In the genomic region with DNA sequence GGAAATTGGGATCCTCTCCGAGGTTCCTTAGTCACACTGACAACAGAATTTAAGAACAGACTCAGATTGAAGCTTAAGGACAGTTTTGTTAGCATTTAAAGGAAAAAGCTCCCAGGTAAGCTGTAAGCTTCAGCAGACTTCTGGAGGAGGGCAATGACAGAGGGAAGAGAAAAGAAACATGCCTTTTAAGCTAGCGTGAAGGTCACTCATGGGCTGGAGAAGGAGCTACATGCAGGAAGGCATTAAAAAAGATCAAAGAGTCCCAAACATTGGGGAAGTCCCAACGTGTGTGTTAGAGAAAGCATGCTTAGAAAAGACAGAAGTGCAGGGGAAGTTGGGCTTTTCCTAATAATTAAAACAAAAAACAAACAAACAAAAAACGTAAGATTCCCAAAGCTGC, we compare ENCODE assay signal across 20 mouse cellular contexts. TPM values are rescaled to one million over a fixed set of nuclear protein-coding genes. Genes with fewer than 3 reads are reported as not detected.
DNase-seq lines count a peak whose midpoint lies in the region; ATAC-seq and TF ChIP-seq lines count a peak whose summit lies in the region.
"Had no signal": no experiment of that assay in that cellular context is flagged by ENCODE, and none has a peak within 500 bp of the region (broad histone marks: within the 10 kb centered on the region; RNA-seq: fewer than 3 reads in every experiment).

No protein-coding gene starts in this region.

- TF ChIP-seq EP300 in liver, postnatal 0 days (IDR thresholded peaks at IDR 0.05; ENCODE audit: low read depth), result no peak
- TF ChIP-seq EP300 in CH12.LX (IDR thresholded peaks at IDR 0.05; ENCODE audit: low read length), result peak; percentile 57; the same call in 1 of the 2 replicates

- dilution Hi-C loops in CH12.LX (cut with MboI; ENCODE audit: extremely low pct_ligation_motif_present, extremely low pct_unique_long_range_greater_than_20kb, low sequenced_read_pairs), result no loop called here

- no peak for TF ChIP-seq POLR2A in CH12.LX (IDR thresholded peaks at IDR 0.05; ENCODE audit: low read depth, low read length)

- TF ChIP-seq RAD21 in CH12.LX (IDR thresholded peaks at IDR 0.05; ENCODE audit: low read depth, low read length), result no peak

- no peak overlapping the region for H3K9ac ChIP-seq in liver, postnatal 0 days (replicated peaks)
- peak overlapping the region; percentile 85 for H3K9ac ChIP-seq in CH12.LX (ENCODE audit: insufficient read depth, low read depth)
- H3K9ac ChIP-seq: embryonic facial prominence, embryonic 12.5 days; forebrain, embryonic 13.5 days; forebrain, embryonic 15.5 days; forebrain, postnatal 0 days had no signal

- no peak overlapping the region for H3K4me2 ChIP-seq in liver, postnatal 0 days (ENCODE audit: low read depth, low read length)
- peak overlapping the region; percentile 90 for H3K4me2 ChIP-seq in CH12.LX (ENCODE audit: insufficient read depth, low read depth, poor library complexity, severe bottlenecking)
- H3K4me2 ChIP-seq: embryonic facial prominence, embryonic 12.5 days; forebrain, embryonic 13.5 days; forebrain, embryonic 15.5 days had no signal

- no peak for DNase-seq in liver, postnatal 0 days
- DNase-seq in liver, result no peak
- peak; percentile 66 for DNase-seq in CH12.LX (ENCODE audit: extremely low read depth)
- DNase-seq in embryo, embryonic 11 days, result no peak
- no peak for DNase-seq in thymus, postnatal 14 days
- DNase-seq: cerebellum, adult 11 months; cerebellum, adult 18-20 months; cerebellum, adult 8-10 months; cerebellum, adult 9-11 months; cerebellum, postnatal 14 days; cerebellum, postnatal 36 days had no signal

- no peak overlapping the region for H3K4me3 ChIP-seq in liver, postnatal 0 days (ENCODE audit: low read depth, low read length)
- peak overlapping the region in 1 of 3 experiments; percentile 7 for H3K4me3 ChIP-seq in CH12.LX (replicated peaks in 1 of 3; ENCODE audit: low read depth in 2 of 3, low read length in 2 of 3, poor library complexity in 1 of 3)
- H3K4me3 ChIP-seq in brown adipose tissue, adult 24 weeks (ENCODE audit: insufficient read depth, low read depth, low read length), result no peak overlapping the region
- H3K4me3 ChIP-seq: embryonic facial prominence, embryonic 10.5 days; embryonic facial prominence, embryonic 12.5 days; forebrain, embryonic 13.5 days; forebrain, embryonic 15.5 days had no signal

- no peaks in the 10 kb centered on the region for H3K27me3 ChIP-seq in liver, postnatal 0 days (ENCODE audit: insufficient read depth, low read length)
- H3K27me3 ChIP-seq in CH12.LX (replicated peaks), result no peaks in the 10 kb centered on the region
- H3K27me3 ChIP-seq: embryonic facial prominence, embryonic 12.5 days; forebrain, embryonic 13.5 days; forebrain, embryonic 15.5 days had no signal

- 51% methylated on average over 4 of the region's 4 CpGs for WGBS in liver, postnatal 0 days (ENCODE audit: insufficient replicate concordance)

- no peaks in the 10 kb centered on the region for H3K36me3 ChIP-seq in liver, postnatal 0 days (replicated peaks; ENCODE audit: insufficient read depth, low read length)
- H3K36me3 ChIP-seq in CH12.LX (replicated peaks in 1 of 2; ENCODE audit: control insufficient read depth in 1 of 2, insufficient read depth in 1 of 2, low read length in 1 of 2), result no peaks in the 10 kb centered on the region
- H3K36me3 ChIP-seq: embryonic facial prominence, embryonic 10.5 days; embryonic facial prominence, embryonic 12.5 days; forebrain, embryonic 15.5 days had no signal

- no peak for ATAC-seq in liver, postnatal 0 days
- peak; percentile 43; the same call in 1 of the 2 replicates for ATAC-seq in megakaryocyte, adult 5-6 weeks (ENCODE audit: poor library complexity, severe bottlenecking)
- ATAC-seq: CD4-positive, CD25-positive, alpha-beta regulatory T cell, adult 4 months; forebrain, embryonic 13.5 days; forebrain, embryonic 15.5 days; forebrain, postnatal 0 days had no signal

- H3K4me1 ChIP-seq in liver, postnatal 0 days (ENCODE audit: insufficient read depth), result peaks cover 8% of the 10 kb centered on the region; the same call in 1 of the 2 replicates
- peaks cover 26 to 55% of the 10 kb centered on the region in 2 experiments for H3K4me1 ChIP-seq in CH12.LX (ENCODE audit: control insufficient read depth in 1 of 2, insufficient read depth in 2 of 2)
- H3K4me1 ChIP-seq in brown adipose tissue, adult 24 weeks (ENCODE audit: control insufficient read depth, insufficient read depth, insufficient read length, low read length), result peaks cover 11% of the 10 kb centered on the region
- H3K4me1 ChIP-seq: embryonic facial prominence, embryonic 12.5 days; forebrain, embryonic 13.5 days; forebrain, embryonic 15.5 days had no signal

- peak overlapping the region; percentile 44; the same call in 1 of the 2 replicates for H3K27ac ChIP-seq in liver, postnatal 0 days (ENCODE audit: low read depth)
- H3K27ac ChIP-seq in CH12.LX (ENCODE audit: insufficient read depth, low read depth), result peak overlapping the region; percentile 97
- H3K27ac ChIP-seq in brown adipose tissue, adult 24 weeks (replicated peaks; ENCODE audit: low read depth, low read length), result peak overlapping the region; percentile 12; the same call in 1 of the 2 replicates
- H3K27ac ChIP-seq: embryonic facial prominence, embryonic 10.5 days; embryonic facial prominence, embryonic 12.5 days; forebrain, embryonic 13.5 days; forebrain, embryonic 15.5 days had no signal

- no peak for TF ChIP-seq CTCF in liver, postnatal 0 days (IDR thresholded peaks at IDR 0.05; ENCODE audit: low read depth)
- no peak for TF ChIP-seq CTCF in CH12.LX (conservative IDR thresholded peaks at IDR 0.05 in 1 of 2, IDR thresholded peaks at IDR 0.05 in 1 of 2; ENCODE audit: low read depth in 2 of 2, low read length in 2 of 2)

- no peaks in the 10 kb centered on the region for H3K79me2 ChIP-seq in CH12.LX (replicated peaks; ENCODE audit: control insufficient read depth, extremely low read depth, insufficient read depth, poor library complexity, severe bottlenecking)

- in situ Hi-C loops in CH12.LX (cut with MboI; ENCODE audit: low pct_ligation_motif_present, low pct_unique_long_range_greater_than_20kb, low sequenced_read_pairs), result no loop called here

- H3K9me3 ChIP-seq in liver, postnatal 0 days (ENCODE audit: low read length), result no peaks in the 10 kb centered on the region
- peaks cover 9% of the 10 kb centered on the region for H3K9me3 ChIP-seq in CH12.LX (replicated peaks; ENCODE audit: low read length)
- H3K9me3 ChIP-seq: embryonic facial prominence, embryonic 10.5 days; embryonic facial prominence, embryonic 12.5 days; forebrain, embryonic 13.5 days; forebrain, embryonic 15.5 days had no signal

TF ChIP-seq in CH12.LX, 34 proteins besides CTCF, POLR2A, EP300 and RAD21 (continues in another document):
- peak; percentile 65 for TF ChIP-seq JUND (conservative IDR thresholded peaks at IDR 0.05; ENCODE audit: low read depth, low read length)
- TF ChIP-seq ZKSCAN1 (IDR thresholded peaks at IDR 0.05; ENCODE audit: borderline replicate concordance, low read depth, low read length), result no peak
- TF ChIP-seq SMC3 (IDR thresholded peaks at IDR 0.05; ENCODE audit: low read depth, low read length), result no peak
- TF ChIP-seq RCOR1 (conservative IDR thresholded peaks at IDR 0.05; ENCODE audit: low read depth, low read length), result no peak
- TF ChIP-seq ZC3H11A (IDR thresholded peaks at IDR 0.05; ENCODE audit: low read depth, low read length), result no peak
- TF ChIP-seq IRF4 (IDR thresholded peaks at IDR 0.05; ENCODE audit: low read depth, low read length), result peak; percentile 53; the same call in 1 of the 2 replicates
- TF ChIP-seq ELF1 (IDR thresholded peaks at IDR 0.05; ENCODE audit: low read depth, low read length), result no peak
- peak; percentile 33; the same call in 1 of the 2 replicates for TF ChIP-seq MXI1 (IDR thresholded peaks at IDR 0.05; ENCODE audit: low read depth, low read length)
- TF ChIP-seq USF2 (conservative IDR thresholded peaks at IDR 0.05; ENCODE audit: low read depth, low read length), result no peak
- no peak for TF ChIP-seq PAX5 (IDR thresholded peaks at IDR 0.05; ENCODE audit: low read length)
- no peak for TF ChIP-seq KAT2A (IDR thresholded peaks at IDR 0.05; ENCODE audit: insufficient replicate concordance, low read length)
- no peak; the same call in 1 of the 2 replicates for TF ChIP-seq ETS1 (conservative IDR thresholded peaks at IDR 0.05; ENCODE audit: low read depth, low read length)
- TF ChIP-seq NELFE (IDR thresholded peaks at IDR 0.05; ENCODE audit: low read depth, low read length), result 0 out of 2 replicates have a peak, but pooled peaks have one; percentile 7
- TF ChIP-seq MEF2A (IDR thresholded peaks at IDR 0.05; ENCODE audit: borderline replicate concordance, low read depth, low read length), result peak; percentile 44; the same call in 1 of the 2 replicates
- TF ChIP-seq ZNF384 (IDR thresholded peaks at IDR 0.05; ENCODE audit: low read depth, low read length), result no peak; the same call in 1 of the 2 replicates
- TF ChIP-seq JUN (IDR thresholded peaks at IDR 0.05; ENCODE audit: insufficient read depth, low read depth, low read length), result no peak
- peak; percentile 83 for TF ChIP-seq BHLHE40 (IDR thresholded peaks at IDR 0.05; ENCODE audit: low read depth, low read length)
- no peak for TF ChIP-seq HCFC1 (IDR thresholded peaks at IDR 0.05; ENCODE audit: low read depth, low read length)
- no peak for TF ChIP-seq POLR2AphosphoS2 (IDR thresholded peaks at IDR 0.05; ENCODE audit: low read depth, low read length)
- TF ChIP-seq E2F4 (IDR thresholded peaks at IDR 0.05; ENCODE audit: insufficient replicate concordance, low read depth, low read length), result no peak
- no peak for TF ChIP-seq ZMIZ1 (IDR thresholded peaks at IDR 0.05; ENCODE audit: low read depth, low read length)
- TF ChIP-seq MYC (IDR thresholded peaks at IDR 0.05; ENCODE audit: low read depth, low read length), result peak; percentile 92

RNA-seq across cellular contexts. Expression of a gene that starts 14.1 kb away (rescaled TPM):
- 1.3 and 1.6 TPM in 2 replicates for polyA plus RNA-seq in liver, postnatal 0 days (2015; fragmentation: Nextera tagmentation; extraction: Ambion mirVana)
- 25.1 and 25.9 TPM in 2 replicates for total RNA-seq in CH12.LX (2012; rRNA removed)
- 50.0 and 52.2 TPM in 2 replicates for total RNA-seq in CH12.LX (2014; rRNA removed)
- polyA plus RNA-seq in CH12.LX (2012; ENCODE audit: insufficient read length, low read depth), result 19.1 and 19.9 TPM in 2 replicates
- 24.0 and 37.9 TPM in 2 replicates for polyA plus RNA-seq in brown adipose tissue, adult 24 weeks (2012; ENCODE audit: insufficient read depth, insufficient read length, missing spikeins)
- 50.0 and 54.3 TPM in 2 replicates for total RNA-seq in megakaryocyte, adult 5-6 weeks (2015)
- 56.0 and 68.8 TPM in 2 replicates for total RNA-seq in megakaryocyte, adult 5-6 weeks (2017)
- total RNA-seq: MEL had no signal

RNA-seq across cellular contexts. Expression of a gene that starts 14.2 kb away (rescaled TPM):
- polyA plus RNA-seq in liver, postnatal 0 days (2015; fragmentation: Nextera tagmentation; extraction: Ambion mirVana), result 11.6 and 11.8 TPM in 2 replicates
- total RNA-seq in CH12.LX (2012; rRNA removed) (8.5 and 10.3 TPM in 2 replicates), CH12.LX (2014; rRNA removed) (13.1 and 14.9 TPM in 2 replicates)
- polyA plus RNA-seq in CH12.LX (2012; ENCODE audit: insufficient read length, low read depth), result 6.9 and 8.9 TPM in 2 replicates
- 25.7 and 37.1 TPM in 2 replicates for polyA plus RNA-seq in brown adipose tissue, adult 24 weeks (2012; ENCODE audit: insufficient read depth, insufficient read length, missing spikeins)
- 17.6 and 19.8 TPM in 2 replicates for total RNA-seq in megakaryocyte, adult 5-6 weeks (2015)
- 44.5 and 54.9 TPM in 2 replicates for total RNA-seq in megakaryocyte, adult 5-6 weeks (2017)
- total RNA-seq: MEL had no signal

Comparison
In these comparisons a context has a peak if more than half of its experiments do, and no peak if none do; other contexts are left out.
1. H3K27ac ChIP-seq: peak in every context shown above with its lines; median percentile 97 in CH12.LX; 44 in liver, postnatal 0 days; 12 in brown adipose tissue, adult 24 weeks.